Mouse (Mus musculus) forebrain, postnatal 0 days (tissue): ENCODE results near the gene Faap24. TPM values are rescaled to one million over a fixed set of nuclear protein-coding genes. Genes with fewer than 3 reads are reported as not detected.

Experiments used
- ATAC-seq: fragments of 200-750 bp; cut with Nextera tagmentation; 2 replicates; pipeline ENCODE4 v1.8.0; 2017; ENCODE audit warnings: mild to moderate bottlenecking, moderate library complexity
- DNase-seq: peaks from one replicate; pipeline ENCODE4 v3.0.0-alpha.2; 2015
- H3K27ac ChIP-seq: fragments of 300-500 bp; sonication (generic); 2 replicates; pipeline ENCODE4 v1.5.1; 2014; ENCODE audit warnings: low read depth, mild to moderate bottlenecking, antibody characterized with exemption, low read length, moderate library complexity, mixed read lengths
- H3K27me3 ChIP-seq: fragments of 300-500 bp; sonication (generic); 2 replicates; pipeline ENCODE4 v1.6.1; 2014; ENCODE audit warnings: mild to moderate bottlenecking, low read length, mixed read lengths; ENCODE audit not compliant: insufficient read depth
- H3K36me3 ChIP-seq: fragments of 300-500 bp; sonication (generic); 2 replicates; pipeline ENCODE4 v1.6.1; 2014; ENCODE audit warnings: mild to moderate bottlenecking, moderate library complexity; ENCODE audit not compliant: insufficient read depth
- H3K4me1 ChIP-seq: fragments of 300-500 bp; sonication (generic); 2 replicates; pipeline ENCODE4 v1.6.1; 2014; ENCODE audit warnings: antibody characterized with exemption; ENCODE audit not compliant: insufficient read depth
- H3K4me2 ChIP-seq: fragments of 300-500 bp; sonication (generic); 2 replicates; pipeline ENCODE4 v1.6.1; 2014; ENCODE audit warnings: low read depth, mild to moderate bottlenecking, moderate library complexity
- H3K4me3 ChIP-seq: fragments of 300-500 bp; sonication (generic); 2 replicates; pipeline ENCODE4 v1.5.1; 2014; ENCODE audit warnings: low read depth, low read length, mixed read lengths
- H3K9ac ChIP-seq: fragments of 300-500 bp; sonication (generic); 2 replicates; pipeline ENCODE4 v1.6.1; 2014; ENCODE audit warnings: mild to moderate bottlenecking
- H3K9me3 ChIP-seq: fragments of 300-500 bp; sonication (generic); 2 replicates; pipeline ENCODE4 v1.6.1; 2016; ENCODE audit warnings: low read length
- CTCF ChIP-seq: sonication (generic); IDR thresholded peaks from 2 replicates; pipeline ENCODE4 v1.5.1; 2016; ENCODE audit warnings: antibody characterized with exemption, control low read depth, low read depth
- WGBS: fragments of 180-500 bp; shearing (Covaris S2); extraction: QIAGEN DNeasy Blood & Tissue Kit; methylation state at CpG from one replicate; pipeline ENCODE4 v1.1.7; 2014; 5-methylcytosine and 5-hydroxymethylcytosine counted together
- polyA plus RNA-seq: library from polyadenylated mRNA; unstranded; fragments of >200 nt; fragmentation: Nextera tagmentation; extraction: Ambion mirVana; gene quantifications from 2 replicates; pipeline ENCODE4 v1.2.1, GENCODE M21; 2015
- total RNA-seq: library from RNA; depleted of rRNA; stranded (reverse); fragments of >200 nt; gene quantifications from 2 replicates; pipeline ENCODE4 v1.2.3, GENCODE M21; 2014

Gene Faap24
- total and polyA plus RNA-seq, 2 experiments from 2014 or later, result 8.8 to 14.7 TPM

DNA sequence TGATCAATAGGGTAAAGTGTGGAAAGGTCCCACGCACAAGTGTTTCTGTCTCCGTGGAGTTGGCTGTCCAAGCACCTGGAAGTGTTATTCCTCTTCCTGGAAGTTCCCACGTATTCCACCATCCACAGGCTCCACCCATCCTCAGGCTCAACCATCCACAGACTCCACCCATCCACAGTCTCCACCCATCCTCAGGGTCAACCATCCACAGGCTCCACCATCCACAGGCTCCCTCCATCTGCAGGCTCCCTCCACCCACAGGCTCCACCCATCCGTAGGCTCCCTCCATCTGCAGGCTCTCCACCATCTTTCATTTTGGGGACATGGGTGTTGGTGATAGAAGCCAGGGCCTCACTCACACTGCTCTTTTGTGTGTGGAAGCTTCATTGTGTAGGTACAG is 4.5 kb upstream of the Faap24 start:
- Histone ChIP-seq H3K27me3 (no peaks in the 10 kb centered on the region), H3K9me3 (no peaks in the 10 kb centered on the region), H3K9ac (no peak overlapping the region), H3K4me3 (no peak overlapping the region), H3K4me2 (no peak overlapping the region), H3K36me3 (peaks cover 51% of the 10 kb centered on the region), H3K27ac (no peak overlapping the region), H3K4me1 (peaks cover 7% of the 10 kb centered on the region; the same call in 1 of the 2 replicates)
- WGBS, result 91% methylated on average over 4 of the region's 4 CpGs
- no peak for ATAC-seq
- DNase-seq, result no peak
- no peak for TF ChIP-seq CTCF

DNA sequence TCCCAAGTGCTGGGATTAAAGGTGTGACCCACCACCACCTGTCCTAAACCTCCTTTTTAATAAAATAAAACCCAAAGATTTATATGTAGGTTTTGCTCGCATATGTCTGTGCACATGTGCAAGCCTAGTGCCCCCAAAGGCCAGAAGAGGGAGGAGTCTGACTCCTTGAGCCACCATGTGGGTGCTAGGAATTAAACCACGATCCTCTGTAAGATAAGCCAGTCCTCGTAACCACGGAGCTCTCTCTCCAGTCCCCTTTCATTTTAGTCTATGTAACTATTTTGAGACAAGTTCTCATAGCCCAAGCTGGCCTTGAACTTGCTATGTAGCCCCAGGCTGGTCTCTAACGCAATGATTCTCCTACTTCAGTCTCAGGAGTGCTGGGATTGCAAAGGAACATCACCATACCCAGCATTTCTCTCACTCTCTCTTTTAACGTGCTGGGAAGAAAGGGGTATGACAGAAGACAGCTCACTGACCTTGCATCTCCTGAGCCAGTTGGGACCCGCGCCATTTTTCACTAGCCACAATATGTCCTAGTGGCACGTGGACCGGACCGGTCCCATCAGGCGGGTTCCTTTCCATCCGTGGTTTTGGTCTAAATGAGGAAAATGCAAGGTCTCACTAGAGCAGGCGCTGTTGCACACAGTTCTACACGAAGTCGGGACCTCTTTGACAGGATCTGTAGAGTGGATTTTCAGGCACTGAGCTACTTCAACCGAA is 741 bp downstream of the Faap24 start:
- H3K4me1 ChIP-seq, result peaks cover 13% of the 10 kb centered on the region

DNA sequence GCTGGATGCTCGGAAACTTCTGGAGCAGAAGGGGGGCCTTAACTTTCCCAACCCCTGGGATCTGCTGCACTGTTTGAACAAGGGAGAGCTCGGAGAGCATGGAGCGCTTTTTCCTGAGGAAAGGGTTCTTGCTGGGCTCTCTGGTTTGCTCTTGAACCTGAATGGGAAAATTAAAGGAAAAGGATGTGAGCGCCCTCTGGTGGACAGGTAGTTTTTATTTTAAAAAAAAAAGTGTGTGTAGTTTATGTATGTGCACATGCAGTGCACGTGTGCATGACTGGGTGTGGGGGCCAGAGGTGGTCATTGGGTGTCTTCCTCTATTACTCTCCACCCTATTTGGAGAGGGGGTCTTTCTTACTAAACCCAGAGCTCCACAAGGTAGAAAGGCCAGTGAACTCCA is 3.7 kb downstream of the Faap24 start:
- 64% methylated on average over 5 of the region's 5 CpGs for WGBS
- DNase-seq (peak; percentile 19), ATAC-seq (no peak)
- peaks cover 6% of the 10 kb centered on the region; the same call in 1 of the 2 replicates for H3K36me3 ChIP-seq
- no peak overlapping the region for H3K4me2 ChIP-seq
- no peak overlapping the region for H3K9ac ChIP-seq
- H3K4me1 ChIP-seq, result peaks cover 12% of the 10 kb centered on the region
- no peak overlapping the region for H3K4me3 ChIP-seq
- no peaks in the 10 kb centered on the region for H3K27me3 ChIP-seq
- H3K9me3 ChIP-seq, result no peaks in the 10 kb centered on the region
- peak; percentile 48 for TF ChIP-seq CTCF
- no peak overlapping the region for H3K27ac ChIP-seq

More for the DNA sequence above, 741 bp downstream of the Faap24 start:
- peak; percentile 4; the same call in 1 of the 2 replicates for ATAC-seq
- Histone ChIP-seq H3K4me3 (peak overlapping the region; percentile 55), H3K4me2 (peak overlapping the region; percentile 65), H3K27ac (no peak overlapping the region), H3K36me3 (peaks cover 18% of the 10 kb centered on the region), H3K9ac (peak overlapping the region; percentile 47), H3K27me3 (no peaks in the 10 kb centered on the region), H3K9me3 (no peaks in the 10 kb centered on the region)
- DNase-seq, result no peak
- TF ChIP-seq CTCF, result no peak
- WGBS, result 16% methylated on average over 17 of the region's 17 CpGs

DNA sequence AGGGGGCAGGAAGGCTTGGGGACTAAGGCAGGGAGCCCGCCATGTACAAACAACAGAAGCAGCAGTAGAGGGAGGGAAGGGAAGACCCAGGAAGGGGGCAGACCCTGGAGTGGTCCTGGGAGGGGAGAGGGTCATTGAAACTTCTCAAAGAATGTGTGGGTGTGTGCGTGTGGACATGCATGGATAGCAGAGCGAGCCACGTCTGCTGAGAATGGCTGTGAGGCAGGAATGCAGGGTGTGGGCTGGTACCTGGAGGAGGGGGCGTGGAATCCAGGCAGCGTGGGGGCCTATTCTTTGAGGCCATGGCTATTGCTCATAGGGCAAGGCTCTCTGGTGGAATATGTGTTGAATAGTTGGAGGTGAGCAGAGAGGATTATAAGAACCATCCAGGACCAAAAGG is 7.9 kb downstream of the Faap24 start:
- 76% methylated on average over 6 of the region's 6 CpGs for WGBS
- Histone ChIP-seq H3K4me2 (no peak overlapping the region), H3K36me3 (peaks cover 6% of the 10 kb centered on the region; the same call in 1 of the 2 replicates), H3K4me1 (no peaks in the 10 kb centered on the region), H3K4me3 (no peak overlapping the region), H3K9ac (no peak overlapping the region), H3K27me3 (no peaks in the 10 kb centered on the region), H3K9me3 (no peaks in the 10 kb centered on the region), H3K27ac (no peak overlapping the region)
- DNase-seq (no peak), ATAC-seq (no peak)
- TF ChIP-seq CTCF, result no peak

DNA sequence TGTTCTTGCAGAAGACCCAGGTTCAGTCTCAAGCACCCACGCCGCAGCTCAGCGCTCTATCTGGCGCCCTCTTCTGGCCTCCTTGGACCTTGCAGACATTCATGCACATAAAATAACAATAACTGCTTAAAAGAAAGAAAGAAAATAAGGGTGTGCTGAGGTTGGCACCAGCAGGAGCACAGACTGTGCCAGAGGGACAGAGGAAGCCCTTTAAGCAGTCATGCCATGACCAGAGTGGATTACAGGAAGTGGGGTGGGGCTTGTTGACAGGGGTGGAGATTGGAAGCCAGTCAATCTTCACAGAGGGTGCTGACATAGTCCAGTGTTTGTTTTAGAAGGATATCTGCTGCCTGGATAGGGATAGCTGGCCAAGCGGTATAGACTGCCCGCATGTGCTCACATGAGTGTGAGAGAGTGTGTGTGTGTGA is 10.1 kb downstream of the Faap24 start:
- no peaks in the 10 kb centered on the region for H3K36me3 ChIP-seq
- no peak overlapping the region for H3K4me3 ChIP-seq
- H3K4me2 ChIP-seq, result no peak overlapping the region
- WGBS, result 65% methylated on average over 6 of the region's 6 CpGs
- no peaks in the 10 kb centered on the region for H3K9me3 ChIP-seq
- no peaks in the 10 kb centered on the region for H3K4me1 ChIP-seq
- TF ChIP-seq CTCF, result peak; percentile 21; the same call in 1 of the 2 replicates
- no peaks in the 10 kb centered on the region for H3K27me3 ChIP-seq
- ATAC-seq, result no peak
- H3K27ac ChIP-seq, result no peak overlapping the region
- no peak overlapping the region for H3K9ac ChIP-seq
- no peak for DNase-seq

DNA sequence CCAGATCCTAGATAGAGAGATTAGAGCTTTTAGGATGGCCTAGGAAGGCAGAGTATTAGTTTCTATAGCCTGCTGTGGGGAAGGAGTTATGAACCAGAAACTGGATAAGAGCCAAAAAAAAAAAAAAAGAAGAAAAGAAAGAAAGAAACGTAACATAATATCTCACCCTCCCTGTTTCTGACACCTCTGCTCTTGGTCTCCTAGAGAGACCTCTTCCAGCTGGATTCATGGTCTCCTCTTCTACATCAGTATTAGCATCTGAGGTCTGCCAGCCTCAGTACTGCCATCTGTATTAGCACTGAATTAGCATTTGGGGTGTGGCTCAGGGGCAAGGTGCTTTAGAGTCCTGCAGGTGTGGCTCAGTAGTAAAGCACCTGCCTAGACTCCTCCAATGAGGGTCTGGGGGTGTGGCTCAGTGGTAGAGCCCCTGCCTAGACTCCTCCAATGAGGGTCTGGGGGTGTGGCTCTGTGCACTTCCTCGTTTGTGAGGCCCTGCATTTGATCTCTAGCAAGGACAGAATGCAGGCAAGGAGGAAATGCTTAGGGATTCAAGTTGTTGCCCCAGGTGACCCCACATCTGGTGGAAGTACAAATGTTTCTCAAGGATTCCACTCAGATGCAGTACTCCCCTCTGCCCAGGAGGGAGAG is 13.8 kb downstream of the Faap24 start:
- TF ChIP-seq CTCF, result no peak
- DNase-seq (no peak), ATAC-seq (no peak)
- Histone ChIP-seq H3K4me1 (no peaks in the 10 kb centered on the region), H3K36me3 (no peaks in the 10 kb centered on the region), H3K4me2 (no peak overlapping the region), H3K9me3 (no peaks in the 10 kb centered on the region), H3K9ac (no peak overlapping the region), H3K27ac (no peak overlapping the region), H3K4me3 (no peak overlapping the region), H3K27me3 (no peaks in the 10 kb centered on the region)
- WGBS, result 41% methylated on average over 2 of the region's 2 CpGs

DNA sequence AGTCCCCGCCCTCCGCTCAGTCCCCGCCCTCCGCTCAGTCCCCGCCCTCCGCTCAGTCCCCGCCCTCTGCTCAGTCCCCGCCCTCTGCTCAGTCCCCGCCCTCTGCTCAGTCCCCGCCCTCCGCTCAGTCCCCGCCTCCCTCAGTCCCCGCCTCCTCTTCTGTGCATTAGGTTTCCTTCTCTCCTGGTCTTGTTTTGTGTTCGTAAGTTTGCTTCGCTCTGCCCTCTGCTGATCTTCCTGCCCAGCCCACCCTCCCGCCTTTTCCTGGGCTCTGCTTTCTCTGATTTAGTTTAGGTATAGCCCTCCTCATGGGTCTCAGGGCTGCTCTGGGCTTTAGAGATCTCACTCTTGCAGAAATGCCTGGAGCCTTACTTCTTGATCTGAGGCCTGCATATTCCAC is 14.8 kb downstream of the Faap24 start:
- Histone ChIP-seq H3K4me1 (no peaks in the 10 kb centered on the region), H3K27ac (no peak overlapping the region), H3K9ac (no peak overlapping the region), H3K36me3 (no peaks in the 10 kb centered on the region), H3K4me3 (no peak overlapping the region), H3K27me3 (no peaks in the 10 kb centered on the region), H3K4me2 (no peak overlapping the region), H3K9me3 (no peaks in the 10 kb centered on the region)
- TF ChIP-seq CTCF, result no peak
- DNase-seq (no peak), ATAC-seq (no peak)
- 66% methylated on average over 11 of the region's 16 CpGs for WGBS
